Mouse (Mus musculus) lung, adult 2 months (tissue): ENCODE measurements around the gene Rptn.
A peak's percentile ranks its signal among the peaks of the same experiment; 100 is the strongest.

ENCODE experiments used
- CTCF ChIP-seq: fragments of 200-500 bp; IDR thresholded peaks from 2 replicates; pipeline ENCODE4 v1.5.1; 2011; ENCODE audit warnings: mild to moderate bottlenecking, low read length, control low read depth; ENCODE audit not compliant: insufficient read depth
- POLR2A ChIP-seq: fragments of 200-500 bp; IDR thresholded peaks from 2 replicates; pipeline ENCODE4 v1.6.1; 2011; ENCODE audit warnings: low read depth, mild to moderate bottlenecking, control low read depth, low read length, borderline replicate concordance; ENCODE audit errors: extremely low read depth

DNA sequence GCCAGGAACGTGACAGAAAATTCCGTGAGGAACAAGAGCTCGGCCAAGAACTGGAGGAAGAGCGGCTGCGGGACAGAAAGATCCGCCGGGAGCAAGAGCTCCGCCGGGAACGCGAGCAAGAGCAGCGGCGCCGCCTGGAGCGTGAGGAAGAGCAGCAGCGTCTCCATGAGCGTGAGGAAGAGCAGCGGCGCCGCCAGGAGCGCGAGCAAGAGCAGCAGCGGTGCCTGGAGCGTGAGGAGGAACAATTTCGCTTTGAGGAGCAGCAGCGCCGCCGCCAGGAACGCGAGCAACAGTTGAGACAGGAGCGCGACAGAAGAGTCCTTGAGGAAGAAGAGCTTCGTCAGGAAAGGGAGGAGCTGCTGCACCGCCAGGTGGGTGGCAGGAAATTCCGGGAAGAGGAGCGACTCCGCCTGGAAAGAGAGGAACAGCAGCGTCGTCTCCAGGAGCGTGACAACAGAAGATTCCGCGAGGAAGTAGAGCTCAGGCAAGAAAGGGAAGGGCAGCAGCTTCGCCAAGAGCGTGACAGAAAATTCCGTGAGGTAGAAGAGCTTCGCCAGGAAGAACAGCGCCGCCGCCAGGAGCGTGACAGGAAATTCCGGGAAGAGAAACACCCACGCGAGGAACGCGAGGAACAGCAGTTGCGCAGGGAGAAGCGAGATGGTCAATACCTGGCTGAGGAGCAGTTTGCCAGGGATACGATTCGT is 53.8 kb downstream of the Rptn start:
- TF ChIP-seq CTCF, result peak; percentile 7; the same call in 1 of the 2 replicates
- 0 out of 2 replicates have a peak, but pooled peaks have one; percentile 6 for TF ChIP-seq POLR2A
